Mouse (Mus musculus): Measurements from ENCODE around the gene Nova2. TPM values are rescaled to one million over a fixed set of nuclear protein-coding genes. Genes with fewer than 3 reads are reported as not detected.
A peak's percentile ranks its signal among the peaks of the same experiment; 100 is the strongest.

The Nova2 gene
- polyA plus RNA-seq, 1 experiment: 23.3 TPM

DNA sequence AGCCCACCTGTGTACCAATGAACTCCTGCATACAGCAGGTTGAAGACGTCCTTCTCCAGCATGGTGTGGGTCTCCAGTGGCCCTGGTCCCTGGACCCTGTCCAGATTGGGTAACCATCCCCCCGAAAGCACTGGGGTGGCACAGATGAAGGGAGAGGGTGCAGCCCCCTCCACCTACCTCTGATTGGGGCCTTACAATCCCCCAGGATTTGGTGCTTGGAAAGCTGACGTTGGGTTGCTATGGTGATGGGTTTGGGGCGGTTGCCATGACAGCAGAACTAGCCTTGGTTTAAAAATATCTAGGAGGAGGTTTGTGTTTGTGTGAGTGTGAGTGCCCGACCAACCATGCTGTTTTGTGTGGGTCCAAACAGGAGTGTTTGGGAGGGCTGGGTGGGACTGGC lies 2.9 kb upstream of the Nova2 start:
- TF ChIP-seq CTCF (IDR thresholded peaks at IDR 0.05; ENCODE audit: extremely low read depth, insufficient read depth, low read length): no peak
- no peak for TF ChIP-seq POLR2A (IDR thresholded peaks at IDR 0.05; ENCODE audit: extremely low read depth, insufficient read depth, low read length)
- Histone ChIP-seq H3K4me3 (ENCODE audit: insufficient read depth, low read length) (no peak overlapping the region), H3K27ac (ENCODE audit: insufficient read depth, low read length) (peak overlapping the region; percentile 97), H3K4me1 (ENCODE audit: control insufficient read depth, insufficient read depth, low read length) (peaks cover 13% of the 10 kb centered on the region)

GRCm38 (mm10) chr7:18923267-18923666 lies 2.4 kb upstream of the Nova2 start:
- TF ChIP-seq CTCF (IDR thresholded peaks at IDR 0.05; ENCODE audit: extremely low read depth, insufficient read depth, low read length) (no peak), POLR2A (IDR thresholded peaks at IDR 0.05; ENCODE audit: extremely low read depth, insufficient read depth, low read length) (no peak)
- Histone ChIP-seq H3K27ac (ENCODE audit: insufficient read depth, low read length) (peak overlapping the region; percentile 82), H3K4me3 (ENCODE audit: insufficient read depth, low read length) (no peak overlapping the region), H3K4me1 (ENCODE audit: control insufficient read depth, insufficient read depth, low read length) (peaks cover 13% of the 10 kb centered on the region)

DNA sequence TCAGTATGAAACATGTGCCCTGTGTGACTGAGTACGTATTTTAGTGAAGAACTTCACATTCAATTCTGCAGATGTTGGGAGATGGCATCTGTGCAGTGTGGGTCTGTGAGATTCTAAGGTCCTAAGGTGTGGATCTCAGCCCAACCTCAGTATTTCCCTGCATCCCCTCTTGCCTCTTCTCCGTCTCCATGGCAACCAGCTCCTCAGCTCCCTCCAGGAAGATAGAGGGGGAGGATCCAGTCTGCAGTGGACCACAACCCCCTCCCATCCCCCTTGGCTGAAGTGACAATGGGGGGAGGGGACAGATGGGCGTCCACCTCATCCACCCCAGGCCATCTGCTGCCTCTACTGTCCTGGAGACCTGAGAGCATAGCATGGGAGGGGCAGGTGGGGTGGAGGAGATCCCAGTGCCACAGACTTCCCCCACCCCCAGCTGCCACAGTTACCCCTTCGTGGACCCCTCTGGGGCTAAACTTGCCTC lies 1.9 kb upstream of the Nova2 start:
- H3K4me1 ChIP-seq (ENCODE audit: control insufficient read depth, insufficient read depth, low read length): peaks cover 13% of the 10 kb centered on the region

GRCm38 (mm10) chr7:18924321-18924720 lies 1.4 kb upstream of the Nova2 start:
- Histone ChIP-seq H3K27ac (ENCODE audit: insufficient read depth, low read length) (peak overlapping the region; percentile 82), H3K4me1 (ENCODE audit: control insufficient read depth, insufficient read depth, low read length) (peaks cover 13% of the 10 kb centered on the region), H3K4me3 (ENCODE audit: insufficient read depth, low read length) (no peak overlapping the region)
- no peak for TF ChIP-seq CTCF (IDR thresholded peaks at IDR 0.05; ENCODE audit: extremely low read depth, insufficient read depth, low read length)
- TF ChIP-seq POLR2A (IDR thresholded peaks at IDR 0.05; ENCODE audit: extremely low read depth, insufficient read depth, low read length): no peak

More for the DNA sequence above, 1.9 kb upstream of the Nova2 start:
- TF ChIP-seq POLR2A (IDR thresholded peaks at IDR 0.05; ENCODE audit: extremely low read depth, insufficient read depth, low read length) (no peak), CTCF (IDR thresholded peaks at IDR 0.05; ENCODE audit: extremely low read depth, insufficient read depth, low read length) (no peak)
- Histone ChIP-seq H3K4me3 (ENCODE audit: insufficient read depth, low read length) (no peak overlapping the region), H3K27ac (ENCODE audit: insufficient read depth, low read length) (peak overlapping the region; percentile 82)

GRCm38 (mm10) chr7:18926041-18926790 lies 528 bp downstream of the Nova2 start:
- peak overlapping the region; percentile 99 for H3K4me3 ChIP-seq (ENCODE audit: insufficient read depth, low read length)
- peaks cover 13% of the 10 kb centered on the region for H3K4me1 ChIP-seq (ENCODE audit: control insufficient read depth, insufficient read depth, low read length)
- no peak for TF ChIP-seq POLR2A (IDR thresholded peaks at IDR 0.05; ENCODE audit: extremely low read depth, insufficient read depth, low read length)
- TF ChIP-seq CTCF (IDR thresholded peaks at IDR 0.05; ENCODE audit: extremely low read depth, insufficient read depth, low read length): no peak
- H3K27ac ChIP-seq (ENCODE audit: insufficient read depth, low read length): peak overlapping the region; percentile 63

DNA sequence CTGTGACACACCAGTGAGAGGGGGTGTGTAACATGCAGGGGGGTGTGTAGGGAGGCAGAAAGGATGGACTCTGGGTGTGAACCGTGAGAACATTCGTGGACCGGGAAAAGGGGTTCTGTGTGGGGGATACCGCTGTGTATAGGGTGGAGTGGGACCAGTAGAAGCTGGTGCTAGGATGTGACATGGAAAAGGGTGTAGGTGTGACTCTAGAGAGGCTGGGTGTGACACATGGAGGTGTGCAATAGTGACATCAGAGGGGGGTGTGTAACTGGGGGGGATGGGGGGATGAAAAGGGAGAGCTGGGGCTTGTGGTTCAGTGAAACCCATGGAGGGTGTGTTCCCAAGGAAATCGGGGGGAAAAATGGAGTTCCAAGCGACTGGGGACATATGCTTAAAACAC lies 1.2 kb downstream of the Nova2 start:
- TF ChIP-seq CTCF (IDR thresholded peaks at IDR 0.05; ENCODE audit: extremely low read depth, insufficient read depth, low read length) (no peak), POLR2A (IDR thresholded peaks at IDR 0.05; ENCODE audit: extremely low read depth, insufficient read depth, low read length) (no peak)
- H3K27ac ChIP-seq (ENCODE audit: insufficient read depth, low read length): peak overlapping the region; percentile 63; the same call in 1 of the 2 replicates
- H3K4me1 ChIP-seq (ENCODE audit: control insufficient read depth, insufficient read depth, low read length): peaks cover 12% of the 10 kb centered on the region
- peak overlapping the region; percentile 99 for H3K4me3 ChIP-seq (ENCODE audit: insufficient read depth, low read length)

DNA sequence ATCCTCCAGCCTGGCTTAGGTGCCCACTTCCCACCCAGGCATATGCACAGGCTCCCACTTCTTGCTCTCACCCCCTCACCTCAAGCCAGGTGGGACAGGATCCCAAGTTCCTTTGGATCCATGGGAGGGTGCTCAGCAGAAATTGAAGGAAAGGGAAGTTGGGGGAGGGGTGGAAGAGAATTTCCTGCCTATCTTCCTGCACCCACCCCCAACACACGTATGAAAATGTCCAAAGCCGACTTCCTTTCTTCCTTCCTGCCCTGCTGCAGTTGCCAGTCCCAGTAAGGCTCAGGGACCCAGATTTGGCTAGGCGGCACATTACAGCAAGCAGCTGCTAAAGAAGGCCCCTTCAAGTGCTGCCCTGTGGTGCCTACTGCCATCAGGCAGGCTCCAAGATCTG lies 2.1 kb downstream of the Nova2 start:
- peaks cover 9% of the 10 kb centered on the region for H3K4me1 ChIP-seq (ENCODE audit: control insufficient read depth, insufficient read depth, low read length)

GRCm38 (mm10) chr7:18942376-18942775 lies 16.7 kb downstream of the Nova2 start:
- Histone ChIP-seq H3K27ac (ENCODE audit: insufficient read depth, low read length) (no peak overlapping the region), H3K4me1 (ENCODE audit: control insufficient read depth, insufficient read depth, low read length) (peaks cover 11% of the 10 kb centered on the region), H3K4me3 (ENCODE audit: insufficient read depth, low read length) (no peak overlapping the region)
- TF ChIP-seq CTCF (IDR thresholded peaks at IDR 0.05; ENCODE audit: extremely low read depth, insufficient read depth, low read length) (no peak), POLR2A (IDR thresholded peaks at IDR 0.05; ENCODE audit: extremely low read depth, insufficient read depth, low read length) (no peak)

More for the DNA sequence above, 2.1 kb downstream of the Nova2 start:
- no peak overlapping the region for H3K27ac ChIP-seq (ENCODE audit: insufficient read depth, low read length)
- peak overlapping the region; percentile 99; the same call in 1 of the 2 replicates for H3K4me3 ChIP-seq (ENCODE audit: insufficient read depth, low read length)
- TF ChIP-seq POLR2A (IDR thresholded peaks at IDR 0.05; ENCODE audit: extremely low read depth, insufficient read depth, low read length): 0 out of 2 replicates have a peak, but pooled peaks have one; percentile 10
- no peak for TF ChIP-seq CTCF (IDR thresholded peaks at IDR 0.05; ENCODE audit: extremely low read depth, insufficient read depth, low read length)

DNA sequence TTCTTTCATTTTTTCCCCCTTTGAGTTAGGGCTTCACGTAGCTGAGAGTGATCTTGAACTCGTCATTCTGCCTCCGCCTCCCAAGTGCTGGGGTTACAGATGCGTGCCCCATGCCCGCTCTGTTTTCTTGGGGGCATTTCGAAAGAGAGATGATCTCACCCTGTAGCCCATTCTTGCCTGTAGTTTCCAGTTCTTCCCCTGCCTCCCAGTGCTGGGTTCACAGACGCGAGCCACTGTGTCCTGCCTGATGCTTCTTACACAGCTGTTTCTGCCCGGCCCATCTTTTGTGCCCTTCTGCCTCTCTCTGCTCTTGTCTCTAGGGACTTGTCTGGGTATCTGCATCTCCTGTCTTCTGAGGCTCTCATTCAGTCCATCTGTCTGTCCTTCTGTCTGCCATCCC lies 17.1 kb downstream of the Nova2 start:
- Histone ChIP-seq H3K4me1 (ENCODE audit: control insufficient read depth, insufficient read depth, low read length) (peaks cover 11% of the 10 kb centered on the region), H3K27ac (ENCODE audit: insufficient read depth, low read length) (peak overlapping the region; percentile 10; the same call in 1 of the 2 replicates)

DNA sequence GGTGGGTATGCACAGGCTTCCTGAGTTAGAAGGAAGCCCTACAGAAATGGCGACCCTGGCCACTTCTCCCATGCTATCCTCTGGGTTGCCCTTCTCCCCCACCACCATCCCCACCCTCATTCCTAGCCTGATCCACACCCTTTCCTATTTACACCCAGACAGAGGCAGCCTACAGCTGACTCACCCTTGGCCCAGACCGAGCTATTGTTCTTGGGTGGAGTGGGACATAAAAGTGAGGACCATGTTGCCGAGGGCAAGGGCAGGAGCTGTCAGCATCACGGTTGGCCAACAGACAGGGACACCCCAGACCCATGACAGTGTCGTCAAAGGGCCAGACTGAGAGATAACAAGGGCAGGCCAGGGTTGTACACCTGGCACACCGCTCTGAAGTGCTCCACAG lies 22.5 kb downstream of the Nova2 start:
- Histone ChIP-seq H3K27ac (ENCODE audit: insufficient read depth, low read length) (peak overlapping the region; percentile 51; the same call in 1 of the 2 replicates), H3K4me3 (ENCODE audit: insufficient read depth, low read length) (no peak overlapping the region), H3K4me1 (ENCODE audit: control insufficient read depth, insufficient read depth, low read length) (peaks cover 12% of the 10 kb centered on the region; the same call in 1 of the 2 replicates)
- no peak for TF ChIP-seq CTCF (IDR thresholded peaks at IDR 0.05; ENCODE audit: extremely low read depth, insufficient read depth, low read length)
- TF ChIP-seq POLR2A (IDR thresholded peaks at IDR 0.05; ENCODE audit: extremely low read depth, insufficient read depth, low read length): no peak

More for the DNA sequence above, 17.1 kb downstream of the Nova2 start:
- TF ChIP-seq CTCF (IDR thresholded peaks at IDR 0.05; ENCODE audit: extremely low read depth, insufficient read depth, low read length) (no peak), POLR2A (IDR thresholded peaks at IDR 0.05; ENCODE audit: extremely low read depth, insufficient read depth, low read length) (no peak)
- H3K4me3 ChIP-seq (ENCODE audit: insufficient read depth, low read length): no peak overlapping the region
